Mouse (Mus musculus) heart, embryonic 12.5 days (tissue): Measurements from ENCODE around the gene Snhg11. TPM values are rescaled to one million over a fixed set of nuclear protein-coding genes. Genes with fewer than 3 reads are reported as not detected.
A peak's percentile ranks its signal among the peaks of the same experiment; 100 is the strongest.
"Not testable (repeated sequence)": the region's sequence is repeated elsewhere in the genome, so short reads cannot be mapped to it uniquely, and the experiment has no call there.

Experiments used
- ATAC-seq: fragments of 200-750 bp; cut with Nextera tagmentation; 2 replicates; pipeline ENCODE4 v1.8.0; 2017; ENCODE audit warnings: moderate TSS enrichment, moderate library complexity; ENCODE audit not compliant: insufficient number of reproducible peaks, low FRiP score
- H3K27ac ChIP-seq: fragments of 300-500 bp; sonication (generic); 2 replicates; pipeline ENCODE4 v1.5.1; 2016; ENCODE audit warnings: mild to moderate bottlenecking, moderate library complexity; ENCODE audit not compliant: poor library complexity, severe bottlenecking
- H3K27me3 ChIP-seq: fragments of 300-500 bp; sonication (generic); replicated peaks from 2 replicates; pipeline ENCODE4 v1.6.1; 2016; ENCODE audit warnings: mild to moderate bottlenecking, moderate library complexity
- H3K36me3 ChIP-seq: fragments of 300-500 bp; sonication (generic); 2 replicates; pipeline ENCODE4 v1.6.1; 2016; ENCODE audit warnings: mild to moderate bottlenecking, moderate library complexity
- H3K4me1 ChIP-seq: fragments of 300-500 bp; sonication (generic); replicated peaks from 2 replicates; pipeline ENCODE4 v1.6.1; 2016; ENCODE audit warnings: mild to moderate bottlenecking
- H3K4me2 ChIP-seq: fragments of 300-500 bp; sonication (generic); 2 replicates; pipeline ENCODE4 v1.6.1; 2016; ENCODE audit warnings: mild to moderate bottlenecking, moderate library complexity
- H3K4me3 ChIP-seq: fragments of 300-500 bp; sonication (generic); 2 replicates; pipeline ENCODE4 v1.5.1; 2016; ENCODE audit warnings: mild to moderate bottlenecking
- H3K9ac ChIP-seq: fragments of 300-500 bp; sonication (generic); 2 replicates; pipeline ENCODE4 v1.6.1; 2016; ENCODE audit warnings: mild to moderate bottlenecking, moderate library complexity
- H3K9me3 ChIP-seq: fragments of 300-500 bp; sonication (generic); replicated peaks from 2 replicates; pipeline ENCODE4 v1.6.1; 2016; ENCODE audit warnings: mild to moderate bottlenecking, moderate library complexity
- WGBS: fragments of 180-500 bp; shearing (Covaris S2); methylation state at CpG from one replicate; pipeline ENCODE4 v1.1.7; 2016; 5-methylcytosine and 5-hydroxymethylcytosine counted together
- polyA plus RNA-seq: library from polyadenylated mRNA; unstranded; fragments of >200 nt; fragmentation: Nextera tagmentation; extraction: Ambion mirVana; gene quantifications from 2 replicates; pipeline ENCODE4 v1.2.1, GENCODE M21; 2016

Gene Snhg11
- polyA plus RNA-seq, 1 experiment from 2014 or later, result 1.1 TPM

GRCm38 (mm10) chr2:158373061-158373460, 2.4 kb upstream of the Snhg11 start:
- Histone ChIP-seq H3K9ac (no peak overlapping the region), H3K27me3 (peaks cover 42% of the 10 kb centered on the region), H3K36me3 (no peaks in the 10 kb centered on the region), H3K9me3 (no peaks in the 10 kb centered on the region), H3K4me2 (no peak overlapping the region), H3K4me3 (no peak overlapping the region), H3K4me1 (peaks cover 4% of the 10 kb centered on the region), H3K27ac (no peak overlapping the region)
- 52% methylated on average over 5 of the region's 5 CpGs for WGBS
- ATAC-seq, result no peak

GRCm38 (mm10) chr2:158373516-158373915, 1.9 kb upstream of the Snhg11 start:
- H3K4me1 ChIP-seq, result peaks cover 4% of the 10 kb centered on the region
- ATAC-seq, result no peak
- no peak overlapping the region for H3K9ac ChIP-seq
- no peak overlapping the region for H3K27ac ChIP-seq
- no peak overlapping the region for H3K4me2 ChIP-seq
- peaks cover 47% of the 10 kb centered on the region for H3K27me3 ChIP-seq
- H3K4me3 ChIP-seq, result no peak overlapping the region
- 56% methylated on average over 7 of the region's 7 CpGs for WGBS
- no peaks in the 10 kb centered on the region for H3K9me3 ChIP-seq
- no peaks in the 10 kb centered on the region for H3K36me3 ChIP-seq

GRCm38 (mm10) chr2:158376123-158376687, 767 bp downstream of the Snhg11 start:
- H3K4me2 ChIP-seq, result peak overlapping the region; percentile 65
- WGBS, result 22% methylated on average over 12 of the region's 12 CpGs
- H3K9ac ChIP-seq, result no peak overlapping the region
- no peak for ATAC-seq
- peaks cover 4% of the 10 kb centered on the region for H3K4me1 ChIP-seq
- no peak overlapping the region for H3K4me3 ChIP-seq
- peaks cover 47% of the 10 kb centered on the region for H3K27me3 ChIP-seq
- H3K36me3 ChIP-seq, result no peaks in the 10 kb centered on the region
- H3K9me3 ChIP-seq, result no peaks in the 10 kb centered on the region
- no peak overlapping the region for H3K27ac ChIP-seq

- no peak overlapping the region for H3K4me2 ChIP-seq
- peaks cover 4% of the 10 kb centered on the region for H3K4me1 ChIP-seq
- H3K4me3 ChIP-seq, result no peak overlapping the region
- 59% methylated on average over 7 of the region's 7 CpGs for whole genome bisulfite sequencing
- H3K9ac ChIP-seq, result no peak overlapping the region
- peaks cover 45% of the 10 kb centered on the region for H3K27me3 ChIP-seq
- H3K27ac ChIP-seq, result no peak overlapping the region
- H3K36me3 ChIP-seq, result no peaks in the 10 kb centered on the region
- H3K9me3 ChIP-seq, result no peaks in the 10 kb centered on the region
- no peak for ATAC-seq
Measured at GRCm38 (mm10) chr2:158376798-158377197, 1.4 kb downstream of the Snhg11 start.

- H3K4me1 ChIP-seq, result peaks cover 4% of the 10 kb centered on the region
- H3K9ac ChIP-seq, result no peak overlapping the region
- H3K9me3 ChIP-seq, result no peaks in the 10 kb centered on the region
- peaks cover 45% of the 10 kb centered on the region for H3K27me3 ChIP-seq
- no peak overlapping the region for H3K4me2 ChIP-seq
- no peak overlapping the region for H3K27ac ChIP-seq
- no peaks in the 10 kb centered on the region for H3K36me3 ChIP-seq
- WGBS, result 83% methylated on average over 1 of the region's 1 CpGs
- ATAC-seq, result no peak
- H3K4me3 ChIP-seq, result no peak overlapping the region
Measured at GRCm38 (mm10) chr2:158377811-158378210, 2.4 kb downstream of the Snhg11 start.

- no peaks in the 10 kb centered on the region for H3K36me3 ChIP-seq
- H3K27ac ChIP-seq, result no peak overlapping the region
- ATAC-seq, result no peak
- WGBS, result 43% methylated on average over 13 of the region's 13 CpGs
- peaks cover 30% of the 10 kb centered on the region for H3K27me3 ChIP-seq
- no peak overlapping the region for H3K9ac ChIP-seq
- H3K4me1 ChIP-seq, result peaks cover 4% of the 10 kb centered on the region
- no peak overlapping the region for H3K4me3 ChIP-seq
- no peak overlapping the region for H3K4me2 ChIP-seq
- no peaks in the 10 kb centered on the region for H3K9me3 ChIP-seq
Measured at GRCm38 (mm10) chr2:158379354-158380078, 4.1 kb downstream of the Snhg11 start.

- Histone ChIP-seq H3K9ac (no peak overlapping the region), H3K27ac (no peak overlapping the region), H3K4me1 (no peaks in the 10 kb centered on the region), H3K27me3 (no peaks in the 10 kb centered on the region), H3K36me3 (no peaks in the 10 kb centered on the region), H3K4me3 (no peak overlapping the region), H3K4me2 (no peak overlapping the region), H3K9me3 (no peaks in the 10 kb centered on the region)
- ATAC-seq, result no peak
- 31% methylated on average over 8 of the region's 8 CpGs for WGBS
Measured at GRCm38 (mm10) chr2:158386072-158386471, 10.6 kb downstream of the Snhg11 start.

GRCm38 (mm10) chr2:158389421-158389820, 14.0 kb downstream of the Snhg11 start:
- H3K27ac ChIP-seq, result no peak overlapping the region
- H3K27me3 ChIP-seq, result no peaks in the 10 kb centered on the region
- H3K9ac ChIP-seq, result no peak overlapping the region
- no peak overlapping the region for H3K4me2 ChIP-seq
- no peaks in the 10 kb centered on the region for H3K36me3 ChIP-seq
- 88% methylated on average over 7 of the region's 7 CpGs for WGBS
- H3K9me3 ChIP-seq, result no peaks in the 10 kb centered on the region
- no peak overlapping the region for H3K4me3 ChIP-seq
- no peak for ATAC-seq
- no peaks in the 10 kb centered on the region for H3K4me1 ChIP-seq

GRCm38 (mm10) chr2:158396369-158396768, 20.9 kb downstream of the Snhg11 start:
- H3K36me3 ChIP-seq, result no peaks in the 10 kb centered on the region
- no peak overlapping the region for H3K27ac ChIP-seq
- H3K9ac ChIP-seq, result no peak overlapping the region
- H3K4me1 ChIP-seq, result no peaks in the 10 kb centered on the region
- no peaks in the 10 kb centered on the region for H3K9me3 ChIP-seq
- no peaks in the 10 kb centered on the region for H3K27me3 ChIP-seq
- no peak for ATAC-seq
- H3K4me2 ChIP-seq, result no peak overlapping the region
- H3K4me3 ChIP-seq, result no peak overlapping the region
- 75% methylated on average over 6 of the region's 6 CpGs for WGBS

GRCm38 (mm10) chr2:158397140-158397539, 21.7 kb downstream of the Snhg11 start:
- not testable (repeated sequence) for H3K4me2 ChIP-seq, H3K4me1 ChIP-seq, H3K36me3 ChIP-seq, H3K9ac ChIP-seq, H3K9me3 ChIP-seq, ATAC-seq, H3K27ac ChIP-seq, H3K4me3 ChIP-seq, H3K27me3 ChIP-seq
- 59% methylated on average over 13 of the region's 13 CpGs for WGBS

- H3K4me1 ChIP-seq, result no peaks in the 10 kb centered on the region
- no peaks in the 10 kb centered on the region for H3K36me3 ChIP-seq
- no peaks in the 10 kb centered on the region for H3K27me3 ChIP-seq
- no peaks in the 10 kb centered on the region for H3K9me3 ChIP-seq
- H3K4me3 ChIP-seq, result no peak overlapping the region
- no peak overlapping the region for H3K9ac ChIP-seq
- ATAC-seq, result no peak
- no peak overlapping the region for H3K27ac ChIP-seq
- WGBS, result 80% methylated on average over 7 of the region's 7 CpGs
- no peak overlapping the region for H3K4me2 ChIP-seq
Measured at GRCm38 (mm10) chr2:158402915-158403314, 27.5 kb downstream of the Snhg11 start.
